Mouse (Mus musculus): ENCODE data around the gene Nupr1. TPM values are rescaled to one million over a fixed set of nuclear protein-coding genes. Genes with fewer than 3 reads are reported as not detected.
"Not testable (repeated sequence)": the region's sequence is repeated elsewhere in the genome, so short reads cannot be mapped to it uniquely, and the experiment has no call there.

Gene Nupr1
- polyA plus RNA-seq, 1 experiment: 0.35 TPM

DNA sequence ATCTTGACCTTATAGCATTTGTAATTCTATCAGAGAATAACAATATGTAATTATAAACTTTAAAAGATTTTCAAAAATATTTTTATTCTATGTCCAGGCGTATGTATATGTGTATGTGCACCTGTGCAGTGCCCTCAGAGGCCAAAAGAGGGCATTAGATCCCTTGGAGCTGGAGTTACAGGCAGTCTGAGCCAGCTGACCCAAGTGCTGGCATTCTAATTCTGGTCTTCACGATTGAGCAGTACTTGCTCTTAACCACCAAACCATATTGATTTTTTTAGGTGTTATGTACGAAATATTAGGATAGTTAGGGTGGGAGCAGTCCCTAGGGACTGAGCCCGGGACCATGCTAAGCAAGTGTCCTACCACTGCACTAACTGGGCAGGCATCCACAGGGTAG is 17.8 kb upstream of the Nupr1 start:
- TF ChIP-seq GATA1 (IDR thresholded peaks at IDR 0.05; ENCODE audit: low read length): no peak
- Histone ChIP-seq H3K36me3 (ENCODE audit: control insufficient read depth) (peaks cover 11% of the 10 kb centered on the region), H3K4me3 (replicated peaks) (peak overlapping the region; percentile 70), H3K4me1 (ENCODE audit: control insufficient read depth) (peaks cover 45% of the 10 kb centered on the region), H3K27me3 (ENCODE audit: control insufficient read depth) (no peaks in the 10 kb centered on the region), H3K9me3 (ENCODE audit: control insufficient read depth, low read length) (no peaks in the 10 kb centered on the region)

DNA sequence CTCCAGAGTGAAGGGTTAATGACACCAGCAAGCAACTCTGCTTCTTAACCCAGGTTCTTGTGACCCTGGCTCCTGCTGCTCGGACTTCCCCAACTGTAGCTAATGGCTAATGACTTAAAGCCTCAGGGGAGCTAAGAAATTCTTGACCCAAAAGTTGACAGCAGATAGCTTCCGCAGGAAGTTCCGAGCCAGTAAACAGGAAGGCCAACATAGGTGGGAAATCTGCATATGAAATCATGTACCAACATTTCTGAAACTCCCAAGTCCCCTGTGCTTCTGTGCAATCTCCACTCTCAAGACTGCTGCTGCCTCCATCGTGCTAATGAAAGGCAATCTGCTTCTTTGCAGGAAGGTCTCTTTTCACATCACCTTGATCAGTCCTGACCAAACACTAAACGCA is 15.0 kb upstream of the Nupr1 start:
- TF ChIP-seq GATA1 (IDR thresholded peaks at IDR 0.05; ENCODE audit: low read length) (no peak), TAL1 (IDR thresholded peaks at IDR 0.05; ENCODE audit: low read length) (no peak)
- no peaks in the 10 kb centered on the region for H3K36me3 ChIP-seq (ENCODE audit: control insufficient read depth)
- H3K9me3 ChIP-seq (ENCODE audit: control insufficient read depth, low read length): no peaks in the 10 kb centered on the region
- H3K4me1 ChIP-seq (ENCODE audit: control insufficient read depth): peaks cover 22% of the 10 kb centered on the region
- no peak overlapping the region for H3K4me3 ChIP-seq (replicated peaks)
- H3K27me3 ChIP-seq (ENCODE audit: control insufficient read depth): no peaks in the 10 kb centered on the region

DNA sequence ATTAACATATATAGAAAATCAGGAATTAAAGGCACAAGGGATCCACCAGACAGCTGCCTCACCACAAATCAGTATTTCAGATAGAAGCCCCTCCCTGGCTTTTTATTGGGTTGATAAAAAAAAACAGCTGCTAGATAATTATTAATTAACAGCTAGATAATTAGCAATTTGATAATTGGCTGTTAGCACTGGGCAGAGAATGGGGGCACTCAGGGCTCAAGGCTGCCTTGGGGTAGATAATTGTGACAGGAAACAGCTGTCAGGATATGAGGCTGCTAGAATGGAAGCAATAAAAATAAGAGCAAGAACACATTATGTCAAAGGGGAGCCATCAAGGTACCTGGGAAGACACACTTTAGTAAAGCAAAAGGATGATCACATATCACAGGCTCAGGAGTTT is 14.3 kb upstream of the Nupr1 start:
- TF ChIP-seq TAL1 (IDR thresholded peaks at IDR 0.05; ENCODE audit: low read length) (no peak), GATA1 (IDR thresholded peaks at IDR 0.05; ENCODE audit: low read length) (no peak)
- Histone ChIP-seq H3K4me1 (ENCODE audit: control insufficient read depth) (peaks cover 14% of the 10 kb centered on the region), H3K4me3 (replicated peaks) (no peak overlapping the region), H3K36me3 (ENCODE audit: control insufficient read depth) (no peaks in the 10 kb centered on the region), H3K27me3 (ENCODE audit: control insufficient read depth) (no peaks in the 10 kb centered on the region), H3K9me3 (ENCODE audit: control insufficient read depth, low read length) (no peaks in the 10 kb centered on the region)

DNA sequence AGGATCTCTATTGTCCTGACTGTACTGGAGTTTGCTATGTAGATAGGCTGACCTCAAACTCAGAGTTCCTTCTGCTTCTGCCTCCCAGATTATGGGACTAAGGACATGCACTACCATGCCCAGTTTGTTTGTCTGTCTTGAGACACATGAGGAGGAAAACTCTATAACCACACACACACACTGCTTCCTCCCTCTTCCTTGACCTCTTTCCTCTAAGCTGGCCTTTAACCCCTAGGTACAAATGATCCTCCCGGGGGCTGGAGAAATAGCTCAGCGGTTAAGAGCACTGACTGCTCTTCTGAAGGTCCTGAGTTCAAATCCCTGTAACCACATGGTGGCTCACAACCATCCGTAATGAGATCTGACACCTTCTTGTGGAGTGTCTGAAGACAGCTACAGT is 13.7 kb upstream of the Nupr1 start:
- no peaks in the 10 kb centered on the region for H3K9me3 ChIP-seq (ENCODE audit: control insufficient read depth, low read length)
- TF ChIP-seq GATA1 (IDR thresholded peaks at IDR 0.05; ENCODE audit: low read length): no peak
- no peak for TF ChIP-seq TAL1 (IDR thresholded peaks at IDR 0.05; ENCODE audit: low read length)

DNA sequence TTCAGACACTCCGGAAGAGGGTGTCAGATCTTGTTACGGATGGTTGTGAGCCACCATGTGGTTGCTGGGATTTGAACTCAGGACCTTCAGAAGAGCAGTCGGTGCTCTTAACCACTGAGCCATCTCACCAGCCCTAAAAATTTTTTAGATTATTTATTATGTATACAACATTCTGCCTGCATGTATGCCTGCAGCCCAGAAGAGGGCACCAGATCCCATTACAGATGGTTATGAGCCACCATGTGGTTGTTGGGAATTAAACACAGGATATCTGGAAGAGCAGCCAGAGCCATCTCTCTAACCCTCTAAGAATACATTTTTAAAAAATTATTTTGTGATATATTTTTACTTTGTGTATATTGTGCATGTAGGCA is 12.6 kb upstream of the Nupr1 start:
- not testable (repeated sequence) for H3K4me3 ChIP-seq (replicated peaks); H3K36me3 ChIP-seq (ENCODE audit: control insufficient read depth); H3K27me3 ChIP-seq (ENCODE audit: control insufficient read depth); H3K9me3 ChIP-seq (ENCODE audit: control insufficient read depth, low read length); H3K4me1 ChIP-seq (ENCODE audit: control insufficient read depth)

More for the DNA sequence above, 13.7 kb upstream of the Nupr1 start:
- no peak overlapping the region for H3K4me3 ChIP-seq (replicated peaks)
- no peaks in the 10 kb centered on the region; the same call in 1 of the 2 replicates for H3K27me3 ChIP-seq (ENCODE audit: control insufficient read depth)
- H3K4me1 ChIP-seq (ENCODE audit: control insufficient read depth): peaks cover 10% of the 10 kb centered on the region
- no peaks in the 10 kb centered on the region for H3K36me3 ChIP-seq (ENCODE audit: control insufficient read depth)

DNA sequence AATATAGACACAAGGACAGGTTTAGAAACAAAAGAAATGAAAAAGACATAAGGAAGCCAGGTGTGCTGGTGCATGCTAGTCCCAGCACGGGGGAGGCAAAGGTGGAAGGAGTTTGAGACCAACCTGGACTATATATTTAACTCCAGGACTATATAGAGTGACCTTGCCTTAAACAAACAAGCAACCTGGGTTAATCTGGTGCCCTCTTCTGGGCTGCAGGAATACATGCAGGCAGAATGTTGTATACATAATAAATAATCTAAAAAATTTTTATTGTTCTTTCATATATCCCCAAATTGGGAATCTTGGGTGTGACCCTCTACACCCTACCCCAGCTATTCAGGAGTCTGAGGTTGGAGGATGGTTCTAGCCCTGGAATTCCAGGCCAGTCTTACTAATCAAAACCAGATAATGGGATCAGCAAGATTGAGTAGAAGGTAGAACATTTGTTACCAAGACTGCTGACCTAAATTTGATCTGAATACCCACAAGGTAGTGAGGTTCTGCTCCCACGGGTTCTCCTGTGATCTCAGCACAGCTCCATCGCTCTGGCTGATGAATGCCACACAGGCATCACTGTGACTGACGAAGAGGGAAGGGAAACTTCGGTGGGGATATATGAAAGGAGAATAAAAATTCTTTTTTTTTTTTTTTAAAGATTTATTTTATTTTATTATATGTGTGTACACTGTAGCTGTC is 12.0 kb upstream of the Nupr1 start:
- no peak for TF ChIP-seq TAL1 (IDR thresholded peaks at IDR 0.05; ENCODE audit: low read length)
- no peak for TF ChIP-seq GATA1 (IDR thresholded peaks at IDR 0.05; ENCODE audit: low read length)
- H3K4me3 ChIP-seq (replicated peaks): no peak overlapping the region
- H3K27me3 ChIP-seq (ENCODE audit: control insufficient read depth): peaks cover 2% of the 10 kb centered on the region; the same call in 1 of the 2 replicates
- H3K9me3 ChIP-seq (ENCODE audit: control insufficient read depth, low read length): no peaks in the 10 kb centered on the region
- no peaks in the 10 kb centered on the region for H3K36me3 ChIP-seq (ENCODE audit: control insufficient read depth)
- no peaks in the 10 kb centered on the region for H3K4me1 ChIP-seq (ENCODE audit: control insufficient read depth)

DNA sequence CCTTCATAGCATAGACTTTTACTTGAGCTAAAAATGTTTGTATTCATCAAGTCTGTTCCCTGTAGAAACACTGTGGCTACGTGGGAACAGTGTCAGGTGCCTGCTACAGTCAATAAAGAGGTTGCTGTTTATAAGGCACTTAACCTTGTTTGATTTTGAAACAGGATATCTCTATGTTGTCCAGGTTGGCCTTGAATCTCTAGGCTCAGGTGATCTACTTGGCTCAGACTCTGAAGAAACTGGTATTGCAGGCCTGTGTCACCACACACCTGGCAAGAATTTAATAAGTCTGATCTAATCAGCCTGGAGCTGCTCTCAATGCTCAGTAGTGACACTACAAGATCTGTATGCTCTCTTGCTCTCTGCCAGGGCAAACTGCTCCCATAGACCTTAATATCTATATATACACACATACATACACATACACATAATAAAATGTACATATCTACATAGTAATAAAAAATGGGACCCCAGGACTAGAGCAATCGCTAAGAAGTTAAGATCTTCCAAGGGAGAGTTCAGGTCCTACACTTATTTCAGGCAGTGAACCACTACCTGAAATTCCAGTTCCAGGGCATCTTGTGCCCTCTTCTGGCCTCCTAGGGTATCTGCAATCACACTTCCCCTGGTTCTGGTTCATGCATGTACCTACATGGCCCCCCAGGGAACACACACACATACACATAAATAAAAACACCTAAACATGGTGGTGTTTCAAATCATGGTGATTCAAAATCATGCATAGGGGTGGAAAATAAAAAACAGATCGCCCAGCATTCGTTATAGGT is 6.3 kb upstream of the Nupr1 start:
- no peak for TF ChIP-seq TAL1 (IDR thresholded peaks at IDR 0.05; ENCODE audit: low read length)
- TF ChIP-seq GATA1 (IDR thresholded peaks at IDR 0.05; ENCODE audit: low read length): no peak
- H3K9me3 ChIP-seq (ENCODE audit: control insufficient read depth, low read length): no peaks in the 10 kb centered on the region
- H3K36me3 ChIP-seq (ENCODE audit: control insufficient read depth): no peaks in the 10 kb centered on the region
- peaks cover 2% of the 10 kb centered on the region; the same call in 1 of the 2 replicates for H3K27me3 ChIP-seq (ENCODE audit: control insufficient read depth)
- H3K4me3 ChIP-seq (replicated peaks): no peak overlapping the region
- peaks cover 3% of the 10 kb centered on the region; the same call in 1 of the 2 replicates for H3K4me1 ChIP-seq (ENCODE audit: control insufficient read depth)

DNA sequence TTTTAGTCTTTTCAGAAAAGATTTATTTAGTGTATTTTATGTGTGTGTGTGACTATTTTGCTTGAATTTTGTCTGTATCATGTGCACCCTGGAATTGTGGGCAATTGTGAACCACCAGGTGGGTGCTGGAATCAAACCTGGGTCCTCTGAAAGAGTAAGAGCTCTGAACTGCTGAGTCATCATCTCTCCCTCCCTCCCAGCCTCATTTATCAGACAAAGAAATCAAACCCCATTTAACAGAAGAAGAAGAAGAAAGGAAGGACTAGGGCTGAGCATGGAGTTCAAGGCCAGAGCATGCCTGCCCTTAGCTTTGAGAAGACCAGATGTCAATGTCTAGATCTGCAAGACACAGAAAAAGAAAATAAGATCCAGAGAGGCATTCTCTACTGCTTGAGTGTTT is 4.7 kb upstream of the Nupr1 start:
- Histone ChIP-seq H3K9me3 (ENCODE audit: control insufficient read depth, low read length) (no peaks in the 10 kb centered on the region), H3K27me3 (ENCODE audit: control insufficient read depth) (peaks cover 2% of the 10 kb centered on the region; the same call in 1 of the 2 replicates), H3K36me3 (ENCODE audit: control insufficient read depth) (no peaks in the 10 kb centered on the region), H3K4me1 (ENCODE audit: control insufficient read depth) (peaks cover 3% of the 10 kb centered on the region; the same call in 1 of the 2 replicates), H3K4me3 (replicated peaks) (no peak overlapping the region)
- TF ChIP-seq TAL1 (IDR thresholded peaks at IDR 0.05; ENCODE audit: low read length) (no peak), GATA1 (IDR thresholded peaks at IDR 0.05; ENCODE audit: low read length) (no peak)

DNA sequence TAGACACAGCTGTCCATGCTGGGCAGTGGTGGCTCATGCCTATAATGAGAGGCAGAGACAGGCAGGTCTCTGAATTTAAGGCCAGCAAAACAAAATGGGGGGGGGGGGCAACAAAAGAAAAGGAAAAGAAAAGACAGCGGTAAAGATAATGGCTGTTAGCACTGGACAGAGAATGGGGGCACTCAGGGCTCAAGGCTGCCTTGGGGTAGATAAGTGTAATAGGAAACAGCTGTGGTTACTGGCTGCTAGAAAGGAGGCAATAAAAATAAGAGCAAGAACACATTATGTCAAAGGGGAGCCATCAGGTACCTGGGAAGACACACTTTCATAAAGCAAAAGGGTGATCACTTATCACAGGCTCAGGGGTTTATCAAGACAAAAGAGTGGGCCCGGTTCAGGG is 1.8 kb upstream of the Nupr1 start:
- TF ChIP-seq GATA1 (IDR thresholded peaks at IDR 0.05; ENCODE audit: low read length): no peak
- no peak for TF ChIP-seq TAL1 (IDR thresholded peaks at IDR 0.05; ENCODE audit: low read length)
- peaks cover 3% of the 10 kb centered on the region; the same call in 1 of the 2 replicates for H3K4me1 ChIP-seq (ENCODE audit: control insufficient read depth)
- no peaks in the 10 kb centered on the region for H3K9me3 ChIP-seq (ENCODE audit: control insufficient read depth, low read length)
- no peak overlapping the region for H3K4me3 ChIP-seq (replicated peaks)
- no peaks in the 10 kb centered on the region for H3K36me3 ChIP-seq (ENCODE audit: control insufficient read depth)
- no peaks in the 10 kb centered on the region for H3K27me3 ChIP-seq (ENCODE audit: control insufficient read depth)

All from erythroblast, embryonic 14.5 days (primary cell).